Mouse (Mus musculus) heart, adult 2 months (tissue): Measurements from ENCODE around the gene Prkacb. TPM values are rescaled to one million over a fixed set of nuclear protein-coding genes. Genes with fewer than 3 reads are reported as not detected.

Source experiments
- DNase-seq, 2 experiments: peaks; one replicate each; pipeline ENCODE4 v3.0.0; 2021
- H3K27ac ChIP-seq: fragments of 200-600 bp; 2 replicates; pipeline ENCODE4 v1.8.1; 2022
- H3K27me3 ChIP-seq: fragments of 200-500 bp; 2 replicates; pipeline ENCODE4 v1.6.1; 2012; ENCODE audit warnings: mild to moderate bottlenecking, low read length, inconsistent platforms, mixed read lengths; ENCODE audit not compliant: control insufficient read depth, insufficient read depth
- H3K36me3 ChIP-seq: fragments of 200-500 bp; 2 replicates; pipeline ENCODE4 v1.6.1; 2012; ENCODE audit warnings: low read length, inconsistent platforms; ENCODE audit not compliant: control insufficient read depth, insufficient read depth
- H3K4me1 ChIP-seq: fragments of 200-500 bp; 2 replicates; pipeline ENCODE4 v1.6.1; 2011; ENCODE audit warnings: low read length; ENCODE audit not compliant: control insufficient read depth, insufficient read depth
- H3K4me3 ChIP-seq: fragments of 200-600 bp; 2 replicates; pipeline ENCODE4 v1.8.1; 2022
- H3K79me2 ChIP-seq: fragments of 200-500 bp; replicated peaks from 2 replicates; pipeline ENCODE4 v1.6.1; 2012; ENCODE audit warnings: mild to moderate bottlenecking, inconsistent platforms, low read length, moderate library complexity, mixed read lengths; ENCODE audit not compliant: control insufficient read depth, insufficient read depth
- H3K9ac ChIP-seq: fragments of 200-500 bp; 2 replicates; pipeline ENCODE4 v1.6.1; 2012; ENCODE audit warnings: low read depth, mild to moderate bottlenecking, control low read depth, inconsistent platforms, low read length, mixed read lengths
- CTCF ChIP-seq: fragments of 200-600 bp; IDR thresholded peaks from 2 replicates; pipeline ENCODE4 v1.8.1; 2022; ENCODE audit warnings: antibody characterized with exemption, mild to moderate bottlenecking, moderate library complexity
- EP300 ChIP-seq: fragments of 200-500 bp; IDR thresholded peaks from 2 replicates; pipeline ENCODE4 v1.6.1; 2011; ENCODE audit warnings: low read depth, low read length, control low read depth; ENCODE audit not compliant: insufficient read depth
- POLR2A ChIP-seq: fragments of 200-500 bp; IDR thresholded peaks from 2 replicates; pipeline ENCODE4 v1.6.1; 2011; ENCODE audit warnings: mild to moderate bottlenecking, low read depth, low read length, control low read depth; ENCODE audit not compliant: insufficient read depth
- WGBS: fragments of 180-500 bp; shearing (Covaris S2); methylation state at CpG from one replicate; pipeline ENCODE4 v1.1.7; 2018; 5-methylcytosine and 5-hydroxymethylcytosine counted together
- intact Hi-C: fragments of 180-260 bp; cut with DNase I; formaldehyde crosslinking; loops from one replicate; pipeline ENCODE4 v1.15.1; 2025
- polyA plus RNA-seq: library from polyadenylated mRNA; depleted of rRNA; stranded (reverse); fragments of >200 nt; gene quantifications from 2 replicates; pipeline ENCODE4 v1.2.3, GENCODE M21; 2012; rRNA removed
- total RNA-seq, 2 experiments: library from RNA; stranded (reverse); gene quantifications; 2 replicates each; pipeline ENCODE4 v1.2.3; 2021

Gene Prkacb
- total and polyA plus RNA-seq, 3 experiments: 19.8 to 58.9 (median 57.4) TPM

- H3K4me3 ChIP-seq: no peak overlapping the region
- no peaks in the 10 kb centered on the region for H3K36me3 ChIP-seq
- H3K79me2 ChIP-seq: no peaks in the 10 kb centered on the region
- H3K9ac ChIP-seq: no peak overlapping the region
- H3K27me3 ChIP-seq: no peaks in the 10 kb centered on the region; the same call in 1 of the 2 replicates
- no peak for DNase-seq
- WGBS: 48% methylated on average over 2 of the region's 2 CpGs
- intact Hi-C loops: loop anchor here (5.0 kb wide), 1 partner anchor 84 kb away; no protein-coding TSS in a partner anchor
- no peak for TF ChIP-seq EP300
- no peak for TF ChIP-seq CTCF
- TF ChIP-seq POLR2A: no peak
- H3K4me1 ChIP-seq: peaks cover 1% of the 10 kb centered on the region
- peak overlapping the region; percentile 55 for H3K27ac ChIP-seq
These were observed 129.7 kb downstream of the Prkacb start for GRCm38 (mm10) chr3:146683095-146683494.

DNA sequence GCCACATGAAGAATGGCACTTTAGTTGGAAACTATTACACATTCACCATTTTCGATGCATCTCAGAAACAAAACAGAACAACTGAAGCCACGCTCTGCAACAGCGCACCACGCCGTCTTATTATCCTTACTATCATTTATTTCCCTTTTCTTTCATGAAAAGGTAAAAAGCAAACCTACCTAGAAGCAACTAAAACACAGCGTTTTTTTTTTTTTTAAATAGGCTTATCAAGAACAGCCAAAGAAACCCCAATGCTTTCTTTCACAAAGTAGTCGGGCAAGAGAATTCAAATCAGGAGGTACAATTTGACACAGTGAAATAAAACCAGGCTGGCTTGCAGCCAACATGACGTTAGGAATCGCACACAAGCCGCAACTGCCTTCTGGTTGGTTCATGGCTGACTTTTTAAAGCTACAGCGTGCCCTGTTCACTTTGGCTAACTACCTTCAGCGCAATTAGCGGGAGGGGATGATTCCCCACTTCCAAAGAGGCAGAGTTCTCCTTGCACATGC, 130.6 kb downstream of the Prkacb start:
- TF ChIP-seq CTCF (no peak), EP300 (no peak), POLR2A (no peak)
- H3K79me2 ChIP-seq: no peaks in the 10 kb centered on the region
- H3K4me3 ChIP-seq: peak overlapping the region; percentile 55
- H3K4me1 ChIP-seq: peaks cover 1% of the 10 kb centered on the region
- WGBS: 16% methylated on average over 13 of the region's 13 CpGs
- no peaks in the 10 kb centered on the region; the same call in 1 of the 2 replicates for H3K27me3 ChIP-seq
- DNase-seq: peak; percentile 64 to 65
- H3K9ac ChIP-seq: peak overlapping the region; percentile 52
- H3K36me3 ChIP-seq: no peaks in the 10 kb centered on the region
- intact Hi-C loops: loop anchor here (5.0 kb wide), 1 partner anchor 85 kb away; no protein-coding TSS in a partner anchor
- peak overlapping the region; percentile 55 for H3K27ac ChIP-seq

- 35% methylated on average over 8 of the region's 8 CpGs for WGBS
- H3K27ac ChIP-seq: peak overlapping the region; percentile 31; the same call in 1 of the 2 replicates
- H3K4me1 ChIP-seq: no peaks in the 10 kb centered on the region; the same call in 1 of the 2 replicates
- H3K9ac ChIP-seq: no peak overlapping the region; the same call in 1 of the 2 replicates
- no peak for DNase-seq
- 0 out of 2 replicates have a peak overlapping the region, but pooled peaks have one; percentile 9 for H3K4me3 ChIP-seq
- H3K36me3 ChIP-seq: no peaks in the 10 kb centered on the region
- no peaks in the 10 kb centered on the region; the same call in 1 of the 2 replicates for H3K27me3 ChIP-seq
- intact Hi-C loops: loop anchor here (5.0 kb wide), 1 partner anchor 86 kb away; no protein-coding TSS in a partner anchor
- TF ChIP-seq POLR2A (no peak), EP300 (no peak), CTCF (no peak)
- no peaks in the 10 kb centered on the region for H3K79me2 ChIP-seq
These were observed 131.1 kb downstream of the Prkacb start for GRCm38 (mm10) chr3:146681696-146682095.

GRCm38 (mm10) chr3:146680625-146681024, 132.2 kb downstream of the Prkacb start:
- no peak for TF ChIP-seq CTCF
- no peak for TF ChIP-seq POLR2A
- no peak for TF ChIP-seq EP300
- Histone ChIP-seq H3K27ac (no peak overlapping the region), H3K36me3 (no peaks in the 10 kb centered on the region), H3K4me1 (no peaks in the 10 kb centered on the region; the same call in 1 of the 2 replicates), H3K79me2 (no peaks in the 10 kb centered on the region), H3K27me3 (no peaks in the 10 kb centered on the region; the same call in 1 of the 2 replicates), H3K9ac (no peak overlapping the region), H3K4me3 (no peak overlapping the region)
- no peak for DNase-seq
- intact Hi-C loops: loop anchor here (5.0 kb wide), 1 partner anchor 87 kb away; no protein-coding TSS in a partner anchor
- WGBS: 93% methylated on average over 13 of the region's 13 CpGs

- intact Hi-C loops: loop anchor here (5.0 kb wide), 1 partner anchor 88 kb away; no protein-coding TSS in a partner anchor
- TF ChIP-seq POLR2A: no peak
- no peak for TF ChIP-seq EP300
- TF ChIP-seq CTCF: no peak
- no peak for DNase-seq
- no peak overlapping the region for H3K4me3 ChIP-seq
- no peaks in the 10 kb centered on the region for H3K27me3 ChIP-seq
- H3K4me1 ChIP-seq: no peaks in the 10 kb centered on the region
- 95% methylated on average over 16 of the region's 16 CpGs for WGBS
- H3K9ac ChIP-seq: no peak overlapping the region
- H3K36me3 ChIP-seq: no peaks in the 10 kb centered on the region
- H3K27ac ChIP-seq: no peak overlapping the region
- no peaks in the 10 kb centered on the region for H3K79me2 ChIP-seq
These were observed 133.1 kb downstream of the Prkacb start for GRCm38 (mm10) chr3:146679646-146680045.

Other genes starting within 250 kb of the Prkacb start
- not detected for gene Uox, start 242.6 kb downstream of the Prkacb start, total RNA-seq
- gene Uox, start 242.6 kb downstream of the Prkacb start, polyA plus RNA-seq: 0.50 TPM in 1 of 2 replicates, not detected in the other
- not detected for gene Dnase2b, start 197.4 kb downstream of the Prkacb start, total RNA-seq
- not detected in 2 replicates for gene Dnase2b, start 197.4 kb downstream of the Prkacb start, polyA plus RNA-seq
- gene 4930503B20Rik, start 161.7 kb downstream of the Prkacb start, total RNA-seq: not detected
- 0.09 and 0.16 TPM in 2 replicates for gene 4930503B20Rik, start 161.7 kb downstream of the Prkacb start, polyA plus RNA-seq
- 1 to 10 TPM; 1.9 to 2.1 TPM for gene Samd13, start 127.4 kb downstream of the Prkacb start, total RNA-seq
- 1.0 and 1.1 TPM in 2 replicates for gene Samd13, start 127.4 kb downstream of the Prkacb start, polyA plus RNA-seq
- 1 to 10 TPM; 4.3 to 6.1 TPM for gene Ttll7, start 39.4 kb upstream of the Prkacb start, total RNA-seq
- gene Ttll7, start 39.4 kb upstream of the Prkacb start, polyA plus RNA-seq: 1.6 and 2.1 TPM in 2 replicates